Mouse (Mus musculus) heart, postnatal 25 days (tissue): ENCODE measurements around the gene Phf14. TPM values are rescaled to one million over a fixed set of nuclear protein-coding genes. Genes with fewer than 3 reads are reported as not detected.

Experiments
- DNase-seq: peaks from one replicate; pipeline ENCODE4 v3.0.0; 2022; ENCODE audit warnings: low spot score
- intact Hi-C: fragments of 180-260 bp; cut with DNase I; formaldehyde crosslinking; loops from one replicate; pipeline ENCODE4 v1.15.1; 2025
- total RNA-seq, 2 experiments: library from RNA; stranded (reverse); gene quantifications; 2 replicates each; pipeline ENCODE4 v1.2.3; 2021

Gene Phf14
- total RNA-seq, 2 experiments from 2014 or later = 46.4 to 48.2 TPM

DNA sequence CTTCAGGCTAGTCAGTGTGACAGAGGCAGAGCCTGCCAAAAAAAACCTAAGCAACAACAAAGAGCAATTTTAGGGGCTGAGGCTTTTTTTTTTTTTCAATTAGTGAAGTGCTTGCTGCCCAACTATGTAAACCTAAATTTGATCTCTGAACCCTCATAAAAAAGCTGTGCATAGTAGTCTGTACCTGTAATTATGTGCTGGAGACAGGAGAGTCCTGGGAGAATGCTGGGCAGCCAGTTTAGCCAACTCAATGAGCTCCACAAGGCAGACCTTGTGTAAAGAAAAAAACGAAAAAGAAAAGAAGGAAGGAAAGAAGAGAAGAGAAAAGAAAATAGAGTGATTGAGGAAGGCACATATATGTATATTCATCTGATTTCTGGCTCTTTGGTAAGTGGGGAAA lies 112.1 kb downstream of the Phf14 start:
- DNase-seq = no peak
- intact Hi-C loops = no loop called here

- intact Hi-C loops = no loop called here
- no peak for DNase-seq
Measured at GRCm38 (mm10) chr6:12020156-12020555, 112.5 kb downstream of the Phf14 start.

DNA sequence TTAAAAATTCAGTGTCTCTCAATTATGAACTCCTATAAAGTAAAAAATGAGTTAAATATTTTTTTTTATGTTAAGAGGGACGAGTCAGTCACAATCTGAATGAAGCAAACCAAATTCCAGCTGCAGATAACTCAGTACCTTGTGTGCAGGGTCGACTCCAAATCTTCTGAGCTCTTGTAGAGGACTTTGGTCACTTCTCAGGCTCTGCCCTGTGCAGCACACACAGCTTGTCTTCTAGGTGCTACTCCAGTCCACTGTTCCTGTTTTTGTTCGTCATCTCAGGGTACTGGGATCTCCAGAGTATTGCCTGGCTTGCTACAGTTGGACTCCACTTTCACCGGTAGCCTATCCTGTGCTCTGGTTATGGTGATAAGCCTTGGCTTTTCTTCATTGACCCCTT lies 113.1 kb downstream of the Phf14 start:
- intact Hi-C loops = no loop called here
- no peak for DNase-seq

GRCm38 (mm10) chr6:12021480-12021879 lies 113.9 kb downstream of the Phf14 start:
- intact Hi-C loops = no loop called here
- no peak for DNase-seq

DNA sequence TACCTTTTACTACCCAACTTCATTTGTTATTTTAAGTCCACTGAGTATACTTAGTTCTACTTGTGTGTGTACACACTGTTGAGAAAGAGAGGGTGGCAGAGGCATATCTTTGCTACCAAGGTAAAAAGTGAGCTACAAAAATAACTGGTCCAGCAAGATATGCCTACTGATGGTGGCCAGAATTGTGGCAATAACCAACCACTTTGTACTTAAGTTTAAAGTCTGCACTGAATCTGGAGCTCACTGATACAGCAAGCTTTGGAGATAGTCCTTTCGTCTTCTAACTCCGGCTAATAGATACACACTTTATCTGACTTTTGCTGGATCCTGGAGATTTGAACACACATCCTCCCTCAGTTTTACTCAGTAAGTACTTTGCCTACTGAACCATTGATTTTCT lies 115.8 kb downstream of the Phf14 start:
- intact Hi-C loops = no loop called here

GRCm38 (mm10) chr6:12026804-12027537 lies 119.4 kb downstream of the Phf14 start:
- DNase-seq = no peak
- intact Hi-C loops = no loop called here

More for the DNA sequence above, 115.8 kb downstream of the Phf14 start:
- DNase-seq = no peak

- intact Hi-C loops = no loop called here
- DNase-seq = no peak
Measured at GRCm38 (mm10) chr6:12034561-12034960, 127.0 kb downstream of the Phf14 start.

GRCm38 (mm10) chr6:12038268-12038667 lies 130.7 kb downstream of the Phf14 start:
- intact Hi-C loops = no loop called here
- no peak for DNase-seq

- intact Hi-C loops = no loop called here
- no peak for DNase-seq
Measured at GRCm38 (mm10) chr6:12052884-12053283, 145.3 kb downstream of the Phf14 start.

DNA sequence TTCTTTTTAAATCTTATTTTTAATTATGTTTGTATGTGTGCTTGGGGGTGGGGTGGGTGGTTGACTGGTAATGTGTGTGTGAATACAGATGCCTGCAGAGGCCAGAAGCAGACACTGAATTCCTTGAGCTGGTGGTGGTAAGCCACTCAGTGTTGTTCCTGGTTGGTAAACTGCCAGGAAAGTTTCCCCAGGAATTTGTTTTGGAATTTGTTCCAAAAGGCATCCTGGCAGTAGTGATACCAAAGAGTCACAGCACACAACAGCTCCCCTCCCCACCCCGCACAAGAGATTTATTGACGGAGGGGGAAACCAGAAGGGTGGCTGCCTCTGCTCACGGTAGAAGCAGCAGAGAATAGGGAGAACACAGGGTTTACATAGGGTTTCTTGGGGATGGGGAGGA lies 146.5 kb downstream of the Phf14 start:
- intact Hi-C loops = no loop called here
- peak; percentile 5 for DNase-seq

DNA sequence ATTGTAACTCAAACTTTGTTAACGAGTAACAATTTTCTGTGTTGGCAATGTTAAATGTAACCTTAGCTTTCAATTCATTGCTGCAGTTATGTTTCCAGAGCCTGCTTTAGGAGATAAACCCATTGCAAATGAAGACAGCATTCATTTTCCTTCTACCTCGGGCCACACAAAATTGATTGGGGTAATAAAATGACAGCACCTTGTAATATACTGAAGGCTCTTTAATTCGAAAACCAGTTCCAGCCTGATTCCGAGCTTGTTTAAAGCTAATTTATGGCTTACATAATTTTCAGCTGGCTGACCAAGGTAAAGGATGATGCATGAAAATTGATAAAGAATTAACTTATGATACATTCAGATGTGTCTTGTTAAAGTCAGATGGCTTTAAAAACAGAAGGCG lies 151.1 kb downstream of the Phf14 start:
- intact Hi-C loops = no loop called here
- DNase-seq = no peak

GRCm38 (mm10) chr6:12059971-12060370 lies 152.4 kb downstream of the Phf14 start:
- intact Hi-C loops = no loop called here
- DNase-seq = no peak

DNA sequence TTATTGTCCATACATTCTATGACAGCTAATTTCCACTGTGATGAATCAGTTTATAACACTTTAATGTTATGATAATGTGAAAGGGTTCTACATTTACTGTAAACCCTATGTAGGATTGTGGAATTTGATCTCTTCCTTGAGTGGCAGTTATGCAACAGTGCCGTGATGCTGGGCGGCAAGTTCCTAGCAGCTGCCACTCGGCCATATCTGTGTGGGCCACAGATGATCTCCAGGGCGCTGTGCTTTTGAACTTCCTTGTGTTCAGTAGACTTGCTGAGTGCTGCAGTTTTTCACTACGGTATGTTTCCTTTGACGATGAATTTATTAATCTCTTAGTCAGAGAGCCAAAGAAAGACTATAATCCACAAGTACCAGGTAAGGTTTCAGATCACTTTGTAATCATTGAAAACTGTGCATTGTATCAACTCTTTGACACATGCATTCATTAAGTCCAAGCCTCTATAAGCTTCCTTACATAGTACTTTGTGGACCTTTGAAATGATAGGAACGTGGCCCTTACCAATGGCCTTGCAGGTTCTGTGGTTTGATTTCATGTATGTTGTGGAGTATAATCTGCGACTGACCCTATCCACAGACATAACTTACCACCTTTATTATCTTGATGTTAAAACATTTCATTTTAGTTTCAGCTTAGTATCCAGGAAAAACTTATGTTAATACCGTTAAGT lies 153.0 kb downstream of the Phf14 start:
- intact Hi-C loops = no loop called here
- no peak for DNase-seq

DNA sequence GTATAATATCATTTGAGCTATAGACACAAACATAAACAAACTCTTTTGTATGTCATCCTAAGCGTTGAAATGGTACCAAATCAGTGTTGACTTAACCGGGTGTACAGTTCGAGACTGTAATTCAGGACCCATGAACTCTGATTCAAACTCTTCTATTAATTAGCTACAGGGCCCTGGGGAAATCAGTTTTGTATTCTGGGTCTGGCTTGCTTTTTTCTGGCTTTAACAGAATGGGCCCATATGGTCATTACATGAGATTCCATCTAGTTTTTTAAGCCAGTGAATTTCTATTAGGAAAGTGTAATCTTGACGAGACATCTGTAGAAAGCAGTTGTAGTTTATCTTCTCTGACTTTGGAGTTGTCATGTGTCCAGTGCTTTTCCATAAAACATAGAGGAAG lies 160.3 kb downstream of the Phf14 start:
- no peak for DNase-seq
- intact Hi-C loops = no loop called here

- no peak for DNase-seq
- intact Hi-C loops = no loop called here
Measured at GRCm38 (mm10) chr6:12069357-12069756, 161.7 kb downstream of the Phf14 start.

DNA sequence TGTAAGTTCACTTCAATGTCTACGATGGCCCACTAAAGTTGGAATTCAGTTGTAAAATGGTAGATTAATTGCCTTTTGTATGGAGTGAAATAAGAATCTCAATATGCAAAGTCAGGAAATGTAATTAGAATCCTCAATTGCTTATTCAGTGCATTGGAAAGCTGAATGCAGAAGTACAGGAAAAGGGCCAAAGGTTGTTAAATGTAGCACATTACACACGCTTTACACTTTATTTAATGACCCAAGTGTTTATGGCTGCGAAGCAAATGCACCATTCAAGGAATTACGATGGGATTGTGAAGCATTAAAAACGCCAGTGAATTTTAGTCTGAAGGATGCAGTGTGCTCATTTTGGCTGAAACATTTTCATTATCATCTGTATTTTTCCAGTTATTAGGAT lies 167.0 kb downstream of the Phf14 start:
- intact Hi-C loops = no loop called here
- DNase-seq = no peak

DNA sequence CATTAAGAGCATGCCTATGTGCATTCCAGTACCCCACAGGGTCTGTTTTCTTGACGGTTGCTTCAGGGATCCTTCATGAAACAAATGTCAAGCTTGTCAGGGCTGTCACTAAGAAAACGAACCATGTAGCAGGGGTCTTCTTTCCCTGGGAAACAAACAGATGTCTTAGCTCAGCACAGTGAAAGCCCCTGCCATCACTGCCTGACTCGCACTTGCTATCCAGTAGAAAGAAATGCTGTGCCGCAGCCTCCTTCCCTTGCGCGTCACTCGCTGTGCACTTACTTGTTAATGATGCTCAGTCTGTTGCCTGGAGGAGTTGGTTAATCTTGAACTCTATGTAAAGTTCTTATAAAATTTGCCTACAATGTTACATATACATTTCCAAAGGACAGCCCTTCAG lies 169.7 kb downstream of the Phf14 start:
- DNase-seq = no peak
- intact Hi-C loops = no loop called here

DNA sequence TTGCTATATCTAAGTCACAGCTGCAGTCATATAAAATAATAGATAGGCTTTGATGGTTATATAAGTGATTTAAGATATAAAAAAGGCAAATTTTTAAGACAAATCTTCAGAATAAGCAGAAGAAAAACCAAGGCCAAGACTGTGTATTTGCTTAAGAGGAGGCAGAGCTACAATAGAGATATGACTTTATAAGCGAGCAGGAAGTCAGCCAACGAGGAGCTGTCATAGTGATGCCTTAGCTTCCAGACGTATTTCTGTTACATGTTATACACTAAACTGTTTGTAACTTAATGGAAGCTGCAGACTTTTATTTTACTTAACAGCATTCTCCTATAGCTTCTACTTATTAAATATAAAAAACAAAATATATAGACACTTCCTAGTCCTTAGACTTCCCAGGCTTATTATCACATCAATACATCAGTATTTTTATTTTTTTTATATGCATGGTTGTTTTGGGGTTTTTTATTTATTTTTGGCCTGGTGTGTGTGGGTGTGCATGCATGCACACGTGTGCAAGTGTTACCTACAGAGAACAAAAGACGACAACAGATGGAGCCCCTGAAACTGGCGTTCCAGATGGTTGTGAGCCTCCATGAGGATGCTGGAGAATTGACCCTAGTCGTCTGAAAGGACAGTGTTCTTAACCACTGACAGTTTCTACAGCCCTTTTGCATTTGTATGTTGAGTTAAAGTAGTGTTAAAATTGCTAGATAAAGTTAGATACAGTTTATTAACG lies 170.4 kb downstream of the Phf14 start:
- no peak for DNase-seq
- intact Hi-C loops = no loop called here

DNA sequence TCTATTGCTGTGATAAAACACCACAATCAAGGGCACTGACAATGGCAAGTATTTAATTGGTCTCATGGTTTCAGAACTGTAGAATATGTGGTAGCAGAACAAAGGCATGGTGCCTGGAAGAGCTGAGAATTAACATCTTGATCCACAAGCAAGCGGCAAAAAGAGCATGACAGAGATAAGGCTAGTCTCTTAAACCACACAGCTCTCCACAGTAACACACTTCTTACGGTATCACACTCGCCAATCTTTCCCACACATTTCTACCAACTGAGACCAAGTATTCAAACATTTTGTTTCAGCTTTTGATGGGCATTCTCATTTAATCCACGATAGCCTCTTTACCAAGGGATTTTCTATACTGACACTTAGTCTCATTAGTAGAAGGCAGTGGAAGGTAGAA lies 171.7 kb downstream of the Phf14 start:
- DNase-seq = no peak
- intact Hi-C loops = no loop called here

- intact Hi-C loops = no loop called here
- no peak for DNase-seq
Measured at GRCm38 (mm10) chr6:12080423-12080822, 172.8 kb downstream of the Phf14 start.

GRCm38 (mm10) chr6:12081722-12082121 lies 174.1 kb downstream of the Phf14 start:
- no peak for DNase-seq
- intact Hi-C loops = no loop called here
